Mouse (Mus musculus): ENCODE data around the gene Plrg1.

The Plrg1 gene

DNA sequence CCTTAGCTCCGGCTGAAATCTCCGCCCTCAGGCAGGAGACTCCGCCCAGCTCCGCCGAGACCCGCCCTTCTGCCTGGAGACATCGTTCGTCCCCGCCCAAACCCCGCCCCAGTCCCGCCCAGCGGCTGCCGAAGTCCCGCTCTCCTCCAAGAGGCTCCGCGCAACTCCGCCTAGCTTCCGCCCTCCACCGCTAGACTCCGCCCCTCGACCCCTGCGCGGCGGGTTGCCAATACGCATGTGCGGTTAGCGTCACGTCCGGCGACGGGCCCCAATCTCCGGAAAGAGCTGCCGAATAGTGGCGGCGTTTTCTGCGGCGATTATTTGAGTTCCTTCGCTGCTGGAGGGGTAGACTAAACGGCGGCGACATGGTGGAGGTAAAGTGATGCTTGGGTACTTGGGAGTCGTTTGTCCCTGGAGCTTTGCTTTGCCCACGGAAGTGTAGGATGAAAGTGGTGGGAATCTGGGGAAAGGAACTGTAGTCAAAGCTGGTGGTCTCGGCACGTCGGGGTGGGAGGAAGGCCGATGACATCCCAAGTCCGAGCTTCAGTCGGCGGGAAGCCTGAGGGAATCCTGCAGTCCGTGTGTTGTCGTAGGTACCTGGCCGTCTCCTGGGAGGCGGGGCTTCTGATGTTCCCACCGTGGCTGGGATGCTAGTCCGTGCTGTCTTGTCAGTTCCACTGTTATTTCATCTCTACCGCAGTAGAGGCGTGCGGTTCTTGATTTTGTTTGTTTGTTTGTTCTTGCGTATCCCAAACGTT, at the start of gene Plrg1:
TSS of gene Plrg1 (plus strand) at position 242 of the 758 bp plus-strand sequence.
- ATAC-seq (ENCODE audit: insufficient number of reproducible peaks, low FRiP score, low TSS enrichment) = peak; percentile 98

DNA sequence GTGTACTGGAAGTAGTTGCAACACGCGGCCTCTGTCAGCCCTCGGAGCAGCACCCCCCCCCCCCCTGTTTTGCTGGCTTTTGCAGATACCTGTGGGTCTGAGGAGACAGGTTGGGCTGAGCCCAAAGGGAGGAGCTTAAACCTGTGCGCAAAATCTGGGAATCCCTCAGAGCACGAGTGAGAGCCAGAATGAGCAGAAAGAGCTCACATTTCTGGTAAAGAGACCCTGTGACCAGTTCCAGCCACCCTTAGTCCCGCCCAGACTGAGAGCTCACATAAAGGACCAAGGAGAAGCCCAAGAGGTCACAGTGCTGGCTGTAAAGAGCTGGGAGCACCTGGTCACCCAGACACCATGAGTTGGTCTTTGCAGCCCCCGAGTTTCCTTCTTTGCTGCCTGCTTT, 47.8 kb upstream of the Plrg1 start, which contains the start of gene Fgg:
TSS of gene Fgg (plus strand) at position 168 of the 400 bp plus-strand sequence.
- no peak for ATAC-seq (ENCODE audit: insufficient number of reproducible peaks, low FRiP score, low TSS enrichment)

GRCm38 (mm10) chr3:83010291-83010690, 45.0 kb upstream of the Plrg1 start:
- no peak for ATAC-seq (ENCODE audit: insufficient number of reproducible peaks, low FRiP score, low TSS enrichment)

GRCm38 (mm10) chr3:83011136-83011535, 44.2 kb upstream of the Plrg1 start:
- no peak for ATAC-seq (ENCODE audit: insufficient number of reproducible peaks, low FRiP score, low TSS enrichment)

DNA sequence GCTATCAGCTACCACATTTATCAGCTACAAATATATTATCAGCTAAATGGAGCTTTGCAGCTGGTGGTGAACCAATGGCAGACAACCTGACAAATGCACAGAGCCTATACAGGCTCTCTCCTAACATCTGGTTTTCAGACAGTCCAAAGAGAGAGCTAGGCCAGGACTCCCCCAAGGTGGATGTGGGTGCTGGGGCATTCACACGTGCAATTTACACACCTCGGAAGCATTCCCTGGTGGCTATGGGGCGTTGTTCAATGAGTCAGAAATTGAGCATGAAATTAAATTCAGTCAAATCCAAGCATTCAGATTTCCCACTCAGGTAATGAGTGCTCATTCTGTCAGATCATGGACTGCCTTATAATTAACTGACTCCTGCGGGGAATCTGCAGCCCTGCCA, 43.8 kb upstream of the Plrg1 start:
- no peak for ATAC-seq (ENCODE audit: insufficient number of reproducible peaks, low FRiP score, low TSS enrichment)

DNA sequence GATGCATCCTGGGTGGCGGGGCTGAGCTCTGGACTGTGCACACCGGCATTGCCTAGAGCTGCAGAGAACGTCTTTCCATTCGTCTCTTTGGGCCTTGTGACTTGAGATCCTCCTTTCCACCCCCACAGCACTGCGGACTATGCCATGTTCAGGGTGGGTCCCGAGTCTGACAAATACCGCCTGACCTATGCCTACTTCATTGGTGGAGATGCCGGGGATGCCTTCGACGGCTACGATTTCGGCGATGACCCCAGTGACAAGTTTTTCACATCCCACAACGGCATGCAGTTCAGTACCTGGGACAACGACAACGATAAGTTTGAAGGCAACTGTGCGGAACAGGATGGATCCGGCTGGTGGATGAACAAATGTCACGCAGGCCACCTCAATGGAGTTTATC, 42.7 kb upstream of the Plrg1 start:
- ATAC-seq (ENCODE audit: insufficient number of reproducible peaks, low FRiP score, low TSS enrichment) = no peak

DNA sequence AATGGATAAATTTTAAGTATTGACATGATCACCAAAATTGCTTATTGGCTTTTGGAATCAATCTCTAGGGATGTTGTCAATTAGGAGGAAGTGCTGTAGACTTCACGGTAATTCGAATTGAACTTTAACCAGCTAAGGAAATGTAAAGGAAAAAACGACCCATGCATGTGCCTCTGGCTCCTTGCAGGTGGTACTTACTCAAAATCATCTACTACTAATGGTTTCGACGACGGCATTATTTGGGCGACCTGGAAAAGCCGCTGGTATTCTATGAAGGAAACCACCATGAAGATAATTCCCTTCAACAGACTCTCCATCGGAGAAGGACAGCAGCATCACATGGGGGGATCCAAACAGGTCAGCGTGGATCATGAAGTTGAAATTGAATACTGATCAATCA, 41.4 kb upstream of the Plrg1 start:
- ATAC-seq (ENCODE audit: insufficient number of reproducible peaks, low FRiP score, low TSS enrichment) = no peak

DNA sequence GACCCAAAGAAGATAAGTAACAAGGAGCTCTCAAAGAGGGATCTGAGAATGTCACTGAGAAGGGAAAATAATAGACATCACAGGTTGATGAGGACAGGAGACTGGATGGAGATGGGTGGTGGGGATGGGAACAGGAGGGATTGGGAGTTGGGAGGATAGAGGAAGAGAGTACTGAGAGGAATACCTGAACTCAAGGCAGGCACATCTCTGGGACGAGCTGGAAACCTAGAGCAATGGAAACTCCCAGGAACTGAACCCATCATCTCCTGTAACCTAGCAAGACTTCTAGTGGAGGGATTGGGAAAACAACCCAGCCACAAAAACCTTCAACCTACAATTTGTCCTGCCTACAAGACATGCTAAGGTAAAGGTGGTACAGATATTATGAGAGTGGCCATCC, 39.1 kb upstream of the Plrg1 start:
- ATAC-seq (ENCODE audit: insufficient number of reproducible peaks, low FRiP score, low TSS enrichment) = no peak

DNA sequence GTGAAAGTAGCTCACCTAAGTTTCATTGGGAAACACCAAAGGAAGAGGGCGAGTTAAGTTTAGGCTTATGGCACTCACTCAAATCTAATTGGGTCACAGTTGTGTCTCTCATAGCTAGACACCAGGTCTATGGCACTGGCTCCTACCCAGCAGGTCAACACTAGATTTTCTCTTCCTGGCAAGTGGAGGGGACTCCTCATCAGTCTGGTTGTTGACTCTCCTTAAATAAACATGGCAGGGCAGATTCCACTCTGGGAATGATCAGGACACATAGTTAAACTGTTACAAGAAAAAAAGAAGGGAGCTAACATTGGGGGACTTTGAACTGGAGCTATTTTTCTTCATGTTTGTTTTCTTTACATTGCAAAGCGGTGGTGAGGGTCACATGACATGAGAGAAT, 34.9 kb upstream of the Plrg1 start:
- ATAC-seq (ENCODE audit: insufficient number of reproducible peaks, low FRiP score, low TSS enrichment) = no peak

- no peak for ATAC-seq (ENCODE audit: insufficient number of reproducible peaks, low FRiP score, low TSS enrichment)
These were observed 34.1 kb upstream of the Plrg1 start for GRCm38 (mm10) chr3:83021176-83021575.

GRCm38 (mm10) chr3:83025036-83025435, 30.3 kb upstream of the Plrg1 start:
- no peak for ATAC-seq (ENCODE audit: insufficient number of reproducible peaks, low FRiP score, low TSS enrichment)

DNA sequence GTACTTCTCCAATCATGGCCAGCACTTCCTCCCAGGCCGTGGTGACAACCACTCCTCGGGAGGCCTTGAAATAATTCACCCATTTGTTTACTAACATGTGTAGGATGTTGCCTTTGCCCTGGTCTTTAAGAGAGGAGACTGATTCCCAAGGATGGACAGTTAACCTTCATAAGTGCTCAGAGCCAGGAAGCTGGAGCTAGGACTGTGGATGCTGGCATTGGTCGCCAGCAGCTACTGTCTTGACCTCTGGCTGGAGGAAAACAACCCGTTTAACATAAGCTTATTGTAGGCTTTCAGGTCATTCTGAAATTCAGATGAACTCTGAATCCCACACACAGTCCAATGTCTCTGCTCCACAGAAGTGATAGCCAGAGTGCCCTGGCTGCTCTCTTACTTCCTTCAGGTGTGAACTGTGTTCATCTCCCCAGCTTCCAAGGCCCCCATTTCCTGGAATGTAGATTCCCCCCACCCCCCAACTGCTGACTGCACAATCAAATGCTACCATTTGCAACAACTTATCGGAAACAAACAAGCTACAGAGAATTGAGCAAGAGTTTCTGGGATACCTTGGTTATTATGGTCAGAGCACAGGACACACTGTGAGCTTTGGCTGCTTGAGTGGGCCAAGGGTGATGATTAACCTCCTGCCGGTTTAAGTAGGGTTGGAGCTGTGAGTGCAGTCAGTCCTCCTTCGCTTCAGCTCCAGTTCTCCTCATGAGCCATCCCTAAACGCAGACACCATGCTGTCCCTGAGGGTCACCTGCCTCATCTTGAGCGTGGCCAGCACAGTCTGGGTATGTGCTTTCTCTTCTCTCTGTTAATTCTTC, 29.6 kb upstream of the Plrg1 start, which contains the start of gene Fga:
TSS of gene Fga (plus strand) at position 602 of the 827 bp plus-strand sequence.
- no peak for ATAC-seq (ENCODE audit: insufficient number of reproducible peaks, low FRiP score, low TSS enrichment)

GRCm38 (mm10) chr3:83027546-83028251, 27.6 kb upstream of the Plrg1 start:
- ATAC-seq (ENCODE audit: insufficient number of reproducible peaks, low FRiP score, low TSS enrichment) = no peak

- no peak for ATAC-seq (ENCODE audit: insufficient number of reproducible peaks, low FRiP score, low TSS enrichment)
These were observed 25.0 kb upstream of the Plrg1 start for GRCm38 (mm10) chr3:83030331-83030730.

- 0 out of 2 replicates have a peak, but pooled peaks have one; percentile 33 for ATAC-seq (ENCODE audit: insufficient number of reproducible peaks, low FRiP score, low TSS enrichment)
These were observed 22.5 kb upstream of the Plrg1 start for GRCm38 (mm10) chr3:83032746-83033308.

- no peak for ATAC-seq (ENCODE audit: insufficient number of reproducible peaks, low FRiP score, low TSS enrichment)
These were observed 21.5 kb upstream of the Plrg1 start for GRCm38 (mm10) chr3:83033801-83034200.

DNA sequence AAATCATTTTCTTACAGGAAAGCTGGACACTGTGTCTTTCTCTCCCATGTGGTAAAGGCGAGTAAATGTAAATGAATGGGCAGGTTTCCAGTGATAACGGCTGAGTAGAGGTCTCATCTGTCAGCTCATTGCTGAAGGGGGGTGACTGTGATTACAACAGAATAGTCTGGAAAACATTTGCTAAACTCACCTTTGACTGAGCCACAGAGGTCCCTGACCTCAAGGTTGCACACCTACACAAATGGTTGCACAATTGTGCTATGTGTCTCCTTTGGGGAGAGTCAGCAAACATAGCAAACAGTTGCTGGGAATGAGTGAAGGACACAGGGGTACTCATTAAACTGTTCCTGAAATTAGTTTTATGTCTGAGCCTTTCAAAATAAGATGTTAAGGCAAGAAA, 16.5 kb upstream of the Plrg1 start:
- ATAC-seq (ENCODE audit: insufficient number of reproducible peaks, low FRiP score, low TSS enrichment) = no peak

DNA sequence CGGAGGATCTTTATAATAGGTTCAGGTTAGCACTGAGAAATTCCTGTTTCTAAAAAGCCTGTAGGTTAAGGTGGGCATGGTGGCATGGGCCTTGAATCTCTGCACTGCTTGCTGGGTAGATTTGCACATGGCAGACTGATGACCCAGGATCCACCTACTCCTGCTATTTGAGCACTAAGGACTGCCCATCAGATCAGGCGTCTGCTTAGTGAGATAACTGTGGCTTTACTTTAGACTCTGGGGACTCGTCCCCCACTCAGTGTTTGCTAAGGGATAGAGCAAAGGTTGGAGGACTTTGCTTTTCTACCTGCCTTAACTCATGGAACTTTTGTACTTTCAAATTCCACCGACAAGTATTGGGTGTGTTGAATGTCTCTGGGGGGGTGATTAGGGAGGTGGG, 15.7 kb upstream of the Plrg1 start:
- ATAC-seq (ENCODE audit: insufficient number of reproducible peaks, low FRiP score, low TSS enrichment) = no peak

- ATAC-seq (ENCODE audit: insufficient number of reproducible peaks, low FRiP score, low TSS enrichment) = no peak
These were observed 12.9 kb upstream of the Plrg1 start for GRCm38 (mm10) chr3:83042451-83042850.

- no peak for ATAC-seq (ENCODE audit: insufficient number of reproducible peaks, low FRiP score, low TSS enrichment)
These were observed 8.7 kb upstream of the Plrg1 start for GRCm38 (mm10) chr3:83046649-83047048.

Measured in cerebellum, adult (tissue).